ENCODE assay signal across 22 mouse cellular contexts in the genomic region with DNA sequence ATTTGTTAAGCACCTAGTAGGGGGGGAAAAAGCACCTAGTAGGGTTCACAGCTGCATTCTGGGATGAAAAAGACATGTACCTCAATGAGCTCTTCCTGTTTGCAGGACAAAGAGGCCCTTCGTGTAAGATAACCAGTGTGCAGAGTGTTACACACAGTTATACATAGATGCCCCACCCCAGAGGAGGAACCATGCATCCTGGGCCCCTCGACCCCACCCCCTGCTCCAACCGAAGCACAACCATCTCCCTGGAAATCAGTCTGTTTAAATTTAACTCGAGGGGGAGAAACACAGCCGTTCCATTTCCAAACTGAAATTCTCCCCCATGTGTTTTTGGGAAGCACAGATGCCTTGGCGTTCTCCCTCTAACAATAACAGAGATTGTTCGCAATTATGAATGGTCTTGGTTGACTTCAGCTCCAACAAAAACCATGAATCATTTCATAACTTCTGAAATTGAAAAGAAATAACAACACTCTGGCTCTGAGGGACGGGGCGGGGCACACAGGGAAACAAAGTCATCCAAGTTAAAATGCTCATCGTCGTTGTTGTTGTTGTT. TPM values are rescaled to one million over a fixed set of nuclear protein-coding genes. Genes with fewer than 3 reads are reported as not detected.
DNase-seq lines count a peak whose midpoint lies in the region; ATAC-seq and TF ChIP-seq lines count a peak whose summit lies in the region.
"Had no signal": no experiment of that assay in that cellular context is flagged by ENCODE, and none has a peak within 500 bp of the region (broad histone marks: within the 10 kb centered on the region; RNA-seq: fewer than 3 reads in every experiment).

No protein-coding gene starts in this region.

- peak; percentile 65; the same call in 1 of the 2 replicates for ATAC-seq in embryonic facial prominence, embryonic 13.5 days (ENCODE audit: insufficient number of reproducible peaks, insufficient read depth, low FRiP score, low TSS enrichment, low read depth)
- ATAC-seq in kidney, postnatal 0 days (replicated peaks; ENCODE audit: low FRiP score, low read depth) = no peak
- ATAC-seq in midbrain, embryonic 15.5 days (replicated peaks) = no peak
- ATAC-seq: forebrain, embryonic 16.5 days; midbrain, embryonic 16.5 days had no signal

- H3K27me3 ChIP-seq in embryonic facial prominence, embryonic 13.5 days = no peaks in the 10 kb centered on the region
- no peaks in the 10 kb centered on the region for H3K27me3 ChIP-seq in embryonic facial prominence, embryonic 10.5 days (replicated peaks; ENCODE audit: low read depth, poor library complexity, severe bottlenecking)
- no peaks in the 10 kb centered on the region for H3K27me3 ChIP-seq in kidney, postnatal 0 days (ENCODE audit: insufficient read depth, low read length)
- H3K27me3 ChIP-seq in midbrain, embryonic 15.5 days (replicated peaks) = no peaks in the 10 kb centered on the region
- H3K27me3 ChIP-seq: CH12.LX; limb, embryonic 15.5 days had no signal

- H3K4me2 ChIP-seq in embryonic facial prominence, embryonic 13.5 days = no peak overlapping the region
- no peak overlapping the region for H3K4me2 ChIP-seq in kidney, postnatal 0 days (ENCODE audit: low read length)
- H3K4me2 ChIP-seq in midbrain, embryonic 15.5 days = no peak overlapping the region
- H3K4me2 ChIP-seq: heart, embryonic 11.5 days; limb, embryonic 15.5 days had no signal

- H3K36me3 ChIP-seq in embryonic facial prominence, embryonic 13.5 days = no peaks in the 10 kb centered on the region
- no peaks in the 10 kb centered on the region for H3K36me3 ChIP-seq in embryonic facial prominence, embryonic 10.5 days (replicated peaks)
- no peaks in the 10 kb centered on the region for H3K36me3 ChIP-seq in kidney, postnatal 0 days (ENCODE audit: insufficient read depth, low read length)
- no peaks in the 10 kb centered on the region for H3K36me3 ChIP-seq in midbrain, embryonic 15.5 days (replicated peaks)
- H3K36me3 ChIP-seq: limb, embryonic 15.5 days had no signal

- 43% methylated on average over 11 of the region's 11 CpGs for WGBS in embryonic facial prominence, embryonic 13.5 days
- 76% methylated on average over 11 of the region's 11 CpGs for WGBS in embryonic facial prominence, embryonic 10.5 days
- WGBS in kidney, postnatal 0 days = 54% methylated on average over 11 of the region's 11 CpGs
- 84% methylated on average over 11 of the region's 11 CpGs for WGBS in midbrain, embryonic 15.5 days

- no peak overlapping the region for H3K9ac ChIP-seq in embryonic facial prominence, embryonic 13.5 days
- H3K9ac ChIP-seq in kidney, postnatal 0 days (ENCODE audit: low read depth, low read length) = no peak overlapping the region
- no peak overlapping the region for H3K9ac ChIP-seq in midbrain, embryonic 15.5 days
- H3K9ac ChIP-seq: limb, embryonic 15.5 days had no signal

- no peak overlapping the region for H3K4me3 ChIP-seq in embryonic facial prominence, embryonic 13.5 days
- no peak overlapping the region for H3K4me3 ChIP-seq in embryonic facial prominence, embryonic 10.5 days
- no peak overlapping the region for H3K4me3 ChIP-seq in kidney, postnatal 0 days (replicated peaks; ENCODE audit: low read depth, low read length)
- no peak overlapping the region for H3K4me3 ChIP-seq in midbrain, embryonic 15.5 days
- H3K4me3 ChIP-seq: erythroblast, embryonic 14.5 days; limb, embryonic 15.5 days; megakaryocyte, embryonic 14.5 days had no signal

- H3K9me3 ChIP-seq in embryonic facial prominence, embryonic 13.5 days = no peaks in the 10 kb centered on the region
- H3K9me3 ChIP-seq in embryonic facial prominence, embryonic 10.5 days = no peaks in the 10 kb centered on the region
- H3K9me3 ChIP-seq in kidney, postnatal 0 days (replicated peaks; ENCODE audit: low read length) = no peaks in the 10 kb centered on the region
- no peaks in the 10 kb centered on the region for H3K9me3 ChIP-seq in midbrain, embryonic 15.5 days
- H3K9me3 ChIP-seq: limb, embryonic 15.5 days; megakaryocyte, embryonic 14.5 days had no signal

- H3K4me1 ChIP-seq in embryonic facial prominence, embryonic 13.5 days = peaks cover 27% of the 10 kb centered on the region
- H3K4me1 ChIP-seq in embryonic facial prominence, embryonic 10.5 days = peaks cover 16% of the 10 kb centered on the region
- H3K4me1 ChIP-seq in kidney, postnatal 0 days (replicated peaks; ENCODE audit: insufficient read depth, low read length) = no peaks in the 10 kb centered on the region
- peaks cover 22% of the 10 kb centered on the region for H3K4me1 ChIP-seq in midbrain, embryonic 15.5 days
- H3K4me1 ChIP-seq: limb, embryonic 15.5 days; megakaryocyte, embryonic 14.5 days had no signal

- DNase-seq in embryonic facial prominence, embryonic 10.5 days (ENCODE audit: low spot score) = no peak
- peak; percentile 24 for DNase-seq in kidney, postnatal 0 days (ENCODE audit: low spot score)
- no peak for DNase-seq in kidney, adult 9 months
- peak; percentile 50 for DNase-seq in adipocyte (ENCODE audit: low spot score)
- DNase-seq in layer of hippocampus, adult 9-10 months (ENCODE audit: low spot score) = peak; percentile 37
- DNase-seq in lung, postnatal 25 days (ENCODE audit: low spot score) = no peak
- DNase-seq: adrenal gland, postnatal 14 days; cerebellum, adult 8-10 months; heart, postnatal 4 days; kidney, adult 18-20 months; lung, postnatal 10 days; right cerebral cortex, adult 18-20 months; thymus, postnatal 4 days had no signal

- no peak for TF ChIP-seq CTCF in kidney, postnatal 0 days (IDR thresholded peaks at IDR 0.05; ENCODE audit: low read depth)

- peak overlapping the region; percentile 66; the same call in 1 of the 2 replicates for H3K27ac ChIP-seq in embryonic facial prominence, embryonic 13.5 days
- H3K27ac ChIP-seq in embryonic facial prominence, embryonic 10.5 days (replicated peaks) = no peak overlapping the region
- no peak overlapping the region for H3K27ac ChIP-seq in kidney, postnatal 0 days
- no peak overlapping the region for H3K27ac ChIP-seq in midbrain, embryonic 15.5 days
- H3K27ac ChIP-seq: limb, embryonic 15.5 days had no signal

RNA-seq across cellular contexts. Expression of a gene that starts 42.4 kb away (rescaled TPM):
- polyA plus RNA-seq in embryonic facial prominence, embryonic 13.5 days (2015; fragmentation: Nextera tagmentation; extraction: Ambion mirVana) = 9.4 and 12.2 TPM in 2 replicates
- polyA plus RNA-seq in embryonic facial prominence, embryonic 10.5 days (2016; fragmentation: Nextera tagmentation; extraction: Ambion mirVana) = 8.1 and 8.6 TPM in 2 replicates
- 1.6 and 1.7 TPM in 2 replicates for polyA plus RNA-seq in kidney, postnatal 0 days (2015; fragmentation: Nextera tagmentation; extraction: Ambion mirVana)
- polyA plus RNA-seq in midbrain, embryonic 15.5 days (2015; fragmentation: Nextera tagmentation; extraction: Ambion mirVana) = 242 and 245 TPM in 2 replicates

Comparison
In these comparisons a context has a peak if more than half of its experiments do, and no peak if none do; other contexts are left out.
1. DNase-seq: peak in kidney, postnatal 0 days (single experiment), adipocyte (single experiment) and layer of hippocampus, adult 9-10 months (single experiment); none in embryonic facial prominence, embryonic 10.5 days (single experiment), kidney, adult 9 months (single experiment) and lung, postnatal 25 days (single experiment).
2. RNA of a gene that starts 42.4 kb away (polyA plus RNA-seq): 242 to 245 TPM in midbrain, embryonic 15.5 days; 9.4 to 12.2 TPM in embryonic facial prominence, embryonic 13.5 days, 8.1 to 8.6 TPM in embryonic facial prominence, embryonic 10.5 days and 1.6 to 1.7 TPM in kidney, postnatal 0 days; every median in the first group is over 10 times any median in the second.